Mouse (Mus musculus) heart, embryonic 12.5 days (tissue): ENCODE data around the gene Ppp1r12a. TPM values are rescaled to one million over a fixed set of nuclear protein-coding genes. Genes with fewer than 3 reads are reported as not detected.

Source experiments
- ATAC-seq: fragments of 200-750 bp; cut with Nextera tagmentation; 2 replicates; pipeline ENCODE4 v1.8.0; 2017; ENCODE audit warnings: moderate TSS enrichment, moderate library complexity; ENCODE audit not compliant: insufficient number of reproducible peaks, low FRiP score
- H3K27ac ChIP-seq: fragments of 300-500 bp; sonication (generic); 2 replicates; pipeline ENCODE4 v1.5.1; 2016; ENCODE audit warnings: mild to moderate bottlenecking, moderate library complexity; ENCODE audit not compliant: poor library complexity, severe bottlenecking
- H3K27me3 ChIP-seq: fragments of 300-500 bp; sonication (generic); replicated peaks from 2 replicates; pipeline ENCODE4 v1.6.1; 2016; ENCODE audit warnings: mild to moderate bottlenecking, moderate library complexity
- H3K36me3 ChIP-seq: fragments of 300-500 bp; sonication (generic); 2 replicates; pipeline ENCODE4 v1.6.1; 2016; ENCODE audit warnings: mild to moderate bottlenecking, moderate library complexity
- H3K4me1 ChIP-seq: fragments of 300-500 bp; sonication (generic); replicated peaks from 2 replicates; pipeline ENCODE4 v1.6.1; 2016; ENCODE audit warnings: mild to moderate bottlenecking
- H3K4me2 ChIP-seq: fragments of 300-500 bp; sonication (generic); 2 replicates; pipeline ENCODE4 v1.6.1; 2016; ENCODE audit warnings: mild to moderate bottlenecking, moderate library complexity
- H3K4me3 ChIP-seq: fragments of 300-500 bp; sonication (generic); 2 replicates; pipeline ENCODE4 v1.5.1; 2016; ENCODE audit warnings: mild to moderate bottlenecking
- H3K9ac ChIP-seq: fragments of 300-500 bp; sonication (generic); 2 replicates; pipeline ENCODE4 v1.6.1; 2016; ENCODE audit warnings: mild to moderate bottlenecking, moderate library complexity
- H3K9me3 ChIP-seq: fragments of 300-500 bp; sonication (generic); replicated peaks from 2 replicates; pipeline ENCODE4 v1.6.1; 2016; ENCODE audit warnings: mild to moderate bottlenecking, moderate library complexity
- WGBS: fragments of 180-500 bp; shearing (Covaris S2); methylation state at CpG from one replicate; pipeline ENCODE4 v1.1.7; 2016; 5-methylcytosine and 5-hydroxymethylcytosine counted together
- polyA plus RNA-seq: library from polyadenylated mRNA; unstranded; fragments of >200 nt; fragmentation: Nextera tagmentation; extraction: Ambion mirVana; gene quantifications from 2 replicates; pipeline ENCODE4 v1.2.1, GENCODE M21; 2016

The Ppp1r12a gene
- polyA plus RNA-seq, 1 experiment from 2014 or later = 109 TPM

DNA sequence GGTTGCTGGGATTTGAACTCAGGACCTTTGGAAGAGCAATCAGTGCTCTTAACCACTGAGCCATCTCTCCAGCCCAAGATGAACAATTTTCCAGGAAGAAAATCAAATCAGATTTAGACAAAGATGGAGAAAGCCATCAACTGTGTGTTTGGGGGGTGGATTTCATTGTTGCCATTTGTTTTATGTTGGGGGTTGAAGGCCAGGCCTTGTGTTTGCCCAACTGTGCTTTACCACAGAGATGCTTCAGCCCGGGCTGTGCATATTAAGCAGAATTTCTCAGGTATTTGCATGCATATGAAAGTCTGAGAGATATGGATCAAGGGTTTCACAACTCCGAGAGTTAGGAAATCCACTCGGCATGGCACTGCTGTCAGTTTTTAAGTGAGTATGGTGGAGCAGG, 149.4 kb downstream of the Ppp1r12a start:
- Histone ChIP-seq H3K4me2 (no peak overlapping the region), H3K27ac (no peak overlapping the region), H3K9ac (no peak overlapping the region), H3K9me3 (no peaks in the 10 kb centered on the region), H3K4me3 (no peak overlapping the region), H3K36me3 (no peaks in the 10 kb centered on the region), H3K4me1 (no peaks in the 10 kb centered on the region), H3K27me3 (no peaks in the 10 kb centered on the region)
- no peak for ATAC-seq
- WGBS = 83% methylated on average over 3 of the region's 3 CpGs

GRCm38 (mm10) chr10:108313845-108314244, 151.9 kb downstream of the Ppp1r12a start:
- H3K9me3 ChIP-seq = no peaks in the 10 kb centered on the region
- WGBS = 81% methylated on average over 6 of the region's 6 CpGs
- H3K4me3 ChIP-seq = no peak overlapping the region
- H3K27me3 ChIP-seq = no peaks in the 10 kb centered on the region
- H3K27ac ChIP-seq = no peak overlapping the region
- no peak overlapping the region for H3K9ac ChIP-seq
- no peak for ATAC-seq
- H3K4me1 ChIP-seq = no peaks in the 10 kb centered on the region
- no peak overlapping the region for H3K4me2 ChIP-seq
- no peaks in the 10 kb centered on the region for H3K36me3 ChIP-seq

DNA sequence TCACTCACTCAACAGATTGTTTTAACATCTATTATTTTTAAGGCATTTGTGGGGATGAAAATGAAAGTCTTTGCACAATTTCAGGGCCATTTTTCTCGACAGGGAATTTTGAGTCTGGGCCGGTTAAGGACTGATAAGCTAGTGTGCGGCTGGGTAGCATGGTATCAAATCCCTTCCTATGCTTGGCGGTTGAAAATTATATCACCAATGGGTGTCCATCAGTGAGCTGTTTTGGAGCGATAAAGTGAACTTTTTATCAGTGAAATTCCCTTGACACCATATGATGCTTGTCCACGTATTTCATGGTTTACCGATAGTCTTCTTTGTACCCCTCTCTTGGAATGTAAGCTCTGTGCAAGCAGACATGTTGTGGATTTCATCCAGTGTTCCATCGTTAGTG, 152.4 kb downstream of the Ppp1r12a start:
- Histone ChIP-seq H3K9ac (no peak overlapping the region), H3K4me1 (no peaks in the 10 kb centered on the region), H3K36me3 (no peaks in the 10 kb centered on the region), H3K4me3 (no peak overlapping the region), H3K27ac (no peak overlapping the region), H3K27me3 (no peaks in the 10 kb centered on the region), H3K4me2 (no peak overlapping the region), H3K9me3 (no peaks in the 10 kb centered on the region)
- WGBS = 66% methylated on average over 8 of the region's 8 CpGs
- ATAC-seq = no peak

DNA sequence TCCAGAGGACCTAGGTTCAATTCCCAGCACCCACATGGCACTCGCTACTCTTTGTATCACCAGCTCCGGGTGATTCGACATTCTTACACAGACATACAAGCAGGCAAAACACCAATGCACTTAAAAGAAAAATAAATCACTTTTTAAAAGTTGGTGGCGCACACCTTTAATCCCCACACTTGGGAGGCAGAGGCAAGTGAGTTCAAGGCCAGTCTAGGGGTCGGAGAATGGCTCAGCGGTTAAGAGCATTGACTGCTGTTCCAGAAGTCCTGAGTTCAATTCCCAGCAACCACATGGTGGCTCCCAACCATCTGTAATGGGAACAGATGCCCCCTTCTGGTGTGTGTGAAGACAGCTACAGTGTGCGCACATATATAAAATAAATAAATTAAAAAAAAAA, 153.2 kb downstream of the Ppp1r12a start:
- Histone ChIP-seq H3K9me3 (no peaks in the 10 kb centered on the region), H3K27ac (no peak overlapping the region), H3K4me3 (no peak overlapping the region), H3K4me2 (no peak overlapping the region), H3K36me3 (no peaks in the 10 kb centered on the region), H3K4me1 (no peaks in the 10 kb centered on the region), H3K27me3 (no peaks in the 10 kb centered on the region), H3K9ac (no peak overlapping the region)
- 88% methylated on average over 7 of the region's 7 CpGs for WGBS
- no peak for ATAC-seq

DNA sequence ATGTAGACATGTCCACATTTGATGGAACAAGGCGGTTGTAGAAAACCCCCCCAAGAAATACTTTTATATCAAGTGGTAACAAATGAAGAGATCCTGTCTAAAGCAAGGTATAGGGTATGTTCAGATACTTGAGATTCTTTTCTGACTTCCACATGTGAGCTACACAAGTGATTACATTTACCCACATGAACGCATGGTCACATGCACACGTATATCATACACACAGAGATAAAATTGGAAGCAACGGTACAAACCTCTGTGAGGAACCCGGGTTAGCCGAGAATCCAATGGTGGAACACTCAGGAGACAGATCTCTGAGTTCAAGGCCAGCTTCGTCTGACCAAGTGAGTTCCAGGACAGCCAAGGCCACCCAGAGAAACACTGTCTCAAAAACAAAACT, 166.4 kb downstream of the Ppp1r12a start:
- Histone ChIP-seq H3K4me2 (no peak overlapping the region), H3K9ac (no peak overlapping the region), H3K36me3 (no peaks in the 10 kb centered on the region), H3K27me3 (0 out of 2 replicates have a peak, but pooled peaks cover 3% of the 10 kb centered on the region), H3K4me1 (0 out of 2 replicates have a peak, but pooled peaks cover 5% of the 10 kb centered on the region), H3K4me3 (no peak overlapping the region), H3K9me3 (0 out of 2 replicates have a peak, but pooled peaks cover 4% of the 10 kb centered on the region), H3K27ac (no peak overlapping the region)
- WGBS = 86% methylated on average over 7 of the region's 7 CpGs
- no peak for ATAC-seq

GRCm38 (mm10) chr10:108328983-108329382, 167.0 kb downstream of the Ppp1r12a start:
- ATAC-seq = no peak
- H3K4me1 ChIP-seq = peaks cover 9% of the 10 kb centered on the region; the same call in 1 of the 2 replicates
- H3K4me3 ChIP-seq = no peak overlapping the region
- H3K27me3 ChIP-seq = 0 out of 2 replicates have a peak, but pooled peaks cover 3% of the 10 kb centered on the region
- WGBS = 87% methylated on average over 12 of the region's 12 CpGs
- no peak overlapping the region for H3K4me2 ChIP-seq
- H3K9ac ChIP-seq = no peak overlapping the region
- no peak overlapping the region for H3K27ac ChIP-seq
- no peaks in the 10 kb centered on the region for H3K36me3 ChIP-seq
- 0 out of 2 replicates have a peak, but pooled peaks cover 4% of the 10 kb centered on the region for H3K9me3 ChIP-seq

DNA sequence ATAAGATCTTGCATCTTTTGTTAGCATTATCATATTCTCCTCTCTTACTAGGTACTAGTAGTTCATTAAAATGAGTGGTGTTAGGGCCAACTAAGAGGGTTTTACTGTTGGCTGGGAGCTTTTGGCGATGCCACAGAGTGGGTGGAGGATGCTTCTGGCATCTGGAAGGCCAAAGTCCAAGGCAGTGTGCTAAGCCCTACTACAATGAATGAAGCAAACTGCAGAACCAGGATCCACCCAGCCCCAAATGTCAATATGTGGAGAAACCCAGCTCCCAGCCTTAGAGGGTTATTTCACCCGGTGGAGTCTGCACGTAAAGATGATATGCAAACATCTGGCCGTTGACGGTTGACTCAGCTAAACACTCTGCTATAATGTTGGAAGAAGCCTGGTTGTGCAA, 167.8 kb downstream of the Ppp1r12a start:
- Histone ChIP-seq H3K27me3 (0 out of 2 replicates have a peak, but pooled peaks cover 3% of the 10 kb centered on the region), H3K9ac (no peak overlapping the region), H3K27ac (no peak overlapping the region), H3K4me3 (no peak overlapping the region), H3K4me1 (peaks cover 9% of the 10 kb centered on the region; the same call in 1 of the 2 replicates), H3K4me2 (no peak overlapping the region), H3K9me3 (no peaks in the 10 kb centered on the region), H3K36me3 (no peaks in the 10 kb centered on the region)
- 76% methylated on average over 5 of the region's 5 CpGs for WGBS
- no peak for ATAC-seq

- no peak for ATAC-seq
- H3K27me3 ChIP-seq = 0 out of 2 replicates have a peak, but pooled peaks cover 3% of the 10 kb centered on the region
- 11% methylated on average over 10 of the region's 10 CpGs for WGBS
- peak overlapping the region; percentile 79 for H3K4me2 ChIP-seq
- H3K27ac ChIP-seq = no peak overlapping the region
- peaks cover 9% of the 10 kb centered on the region; the same call in 1 of the 2 replicates for H3K4me1 ChIP-seq
- H3K4me3 ChIP-seq = peak overlapping the region; percentile 91
- peak overlapping the region; percentile 66; the same call in 1 of the 2 replicates for H3K9ac ChIP-seq
- no peaks in the 10 kb centered on the region for H3K9me3 ChIP-seq
- H3K36me3 ChIP-seq = peaks cover 5% of the 10 kb centered on the region; the same call in 1 of the 2 replicates
Measured at GRCm38 (mm10) chr10:108330964-108331363, 169.0 kb downstream of the Ppp1r12a start.

DNA sequence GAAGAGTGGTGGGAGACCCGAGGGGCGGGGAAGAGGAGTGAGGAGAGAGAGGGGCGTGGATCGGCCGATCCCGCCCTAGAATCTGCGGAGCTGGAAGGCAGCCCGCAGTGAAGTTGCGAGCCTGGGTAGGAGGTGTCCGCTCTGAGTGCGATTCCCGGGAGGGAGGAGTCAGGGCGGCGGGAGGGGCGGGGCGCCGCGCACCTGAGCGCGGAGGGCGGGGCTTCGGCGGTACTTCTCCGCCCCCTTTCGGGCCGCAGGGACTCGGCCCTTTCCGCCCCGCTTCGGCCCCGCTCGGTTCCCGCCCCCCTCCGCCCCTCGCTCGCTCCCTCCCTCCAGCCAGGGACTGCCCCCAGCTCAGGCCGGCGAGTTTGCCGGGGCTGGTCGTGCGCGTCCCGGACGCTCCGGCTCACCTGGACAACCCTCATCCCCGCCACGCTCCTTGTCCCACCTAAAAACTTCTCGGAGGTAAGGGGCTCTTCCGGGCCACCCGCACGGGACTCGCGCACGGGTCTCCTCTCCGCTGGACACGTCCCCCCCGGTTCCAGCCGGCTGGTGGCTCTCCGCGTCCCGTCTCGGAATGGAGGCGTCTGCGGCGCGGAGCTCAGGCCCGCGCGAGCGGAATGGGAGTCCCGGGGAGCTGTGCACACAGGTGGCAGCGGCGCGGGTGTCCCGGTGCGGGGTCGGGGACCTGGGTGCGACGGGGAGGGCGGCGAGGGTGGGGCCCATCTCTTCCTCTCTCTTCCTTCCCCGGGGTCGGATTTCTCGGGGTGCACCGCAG, 170.0 kb downstream of the Ppp1r12a start, which contains the start of gene Pawr:
Pawr (plus strand) TSS at position 338 of the 778 bp plus-strand sequence.
- H3K4me2 ChIP-seq = peak within 1 kb of the TSS; percentile 79
- peak; percentile 94 for ATAC-seq
- 0 out of 2 replicates have a peak, but pooled peaks cover 3% of the 10 kb centered on the region for H3K27me3 ChIP-seq
- H3K9me3 ChIP-seq = no peaks in the 10 kb centered on the region
- peak within 1 kb of the TSS; percentile 91 for H3K4me3 ChIP-seq
- WGBS = under 1% methylated on average over 65 of the region's 85 CpGs
- H3K27ac ChIP-seq = peak within 1 kb of the TSS; percentile 90
- peaks cover 9% of the 10 kb centered on the region; the same call in 1 of the 2 replicates for H3K4me1 ChIP-seq
- peaks cover 13% of the 10 kb centered on the region; the same call in 1 of the 2 replicates for H3K36me3 ChIP-seq
- H3K9ac ChIP-seq = peak within 1 kb of the TSS; percentile 95

- Histone ChIP-seq H3K4me1 (peaks cover 9% of the 10 kb centered on the region; the same call in 1 of the 2 replicates), H3K27ac (peak overlapping the region; percentile 90), H3K9ac (peak overlapping the region; percentile 95), H3K4me3 (peak overlapping the region; percentile 91), H3K4me2 (peak overlapping the region; percentile 79), H3K9me3 (no peaks in the 10 kb centered on the region), H3K36me3 (peaks cover 13% of the 10 kb centered on the region; the same call in 1 of the 2 replicates), H3K27me3 (0 out of 2 replicates have a peak, but pooled peaks cover 3% of the 10 kb centered on the region)
- whole genome bisulfite sequencing = under 1% methylated on average over 128 of the region's 129 CpGs
- peak; percentile 58 for ATAC-seq
Measured at GRCm38 (mm10) chr10:108332571-108333541, 170.9 kb downstream of the Ppp1r12a start.
